Mouse (Mus musculus) limb, embryonic 11.5 days (tissue): ENCODE data around the gene Cpne1. TPM values are rescaled to one million over a fixed set of nuclear protein-coding genes. Genes with fewer than 3 reads are reported as not detected.

Experiments
- ATAC-seq: fragments of 200-750 bp; cut with Nextera tagmentation; 2 replicates; pipeline ENCODE4 v1.8.0; 2017; ENCODE audit warnings: low read depth; ENCODE audit not compliant: insufficient number of reproducible peaks, low FRiP score, low TSS enrichment
- DNase-seq: peaks from one replicate; pipeline ENCODE4 v3.0.0-alpha.2; 2015; ENCODE audit warnings: low spot score
- H3K27ac ChIP-seq: fragments of 300-500 bp; sonication (generic); replicated peaks from 2 replicates; pipeline ENCODE4 v1.5.1; 2014; ENCODE audit warnings: low read depth, mild to moderate bottlenecking, low read length
- H3K27me3 ChIP-seq: fragments of 300-500 bp; sonication (generic); 2 replicates; pipeline ENCODE4 v1.6.1; 2014; ENCODE audit warnings: mild to moderate bottlenecking, low read length, mixed read lengths; ENCODE audit not compliant: control insufficient read depth, insufficient read depth
- H3K36me3 ChIP-seq: fragments of 300-500 bp; sonication (generic); 2 replicates; pipeline ENCODE4 v1.6.1; 2014; ENCODE audit warnings: mild to moderate bottlenecking, low read length, moderate library complexity, mixed read lengths; ENCODE audit not compliant: control insufficient read depth, insufficient read depth
- H3K4me1 ChIP-seq: fragments of 300-500 bp; sonication (generic); 2 replicates; pipeline ENCODE4 v1.6.1; 2014; ENCODE audit warnings: low read length, mixed read lengths; ENCODE audit not compliant: control insufficient read depth, insufficient read depth
- H3K4me2 ChIP-seq: fragments of 300-500 bp; sonication (generic); 2 replicates; pipeline ENCODE4 v1.6.1; 2014; ENCODE audit warnings: low read depth, mild to moderate bottlenecking, moderate library complexity; ENCODE audit not compliant: severe bottlenecking
- H3K4me3 ChIP-seq: fragments of 300-500 bp; sonication (generic); 2 replicates; pipeline ENCODE4 v1.5.1; 2014; ENCODE audit warnings: low read depth, low read length
- H3K9ac ChIP-seq: fragments of 300-500 bp; sonication (generic); 2 replicates; pipeline ENCODE4 v1.6.1; 2014; ENCODE audit warnings: mild to moderate bottlenecking, low read length
- H3K9me3 ChIP-seq: fragments of 300-500 bp; sonication (generic); 2 replicates; pipeline ENCODE4 v1.6.1; 2016; ENCODE audit warnings: low read length; ENCODE audit not compliant: control insufficient read depth
- WGBS: fragments of 180-500 bp; shearing (Covaris S2); extraction: QIAGEN DNeasy Blood & Tissue Kit; methylation state at CpG from one replicate; pipeline ENCODE4 v1.1.7; 2014; 5-methylcytosine and 5-hydroxymethylcytosine counted together
- polyA plus RNA-seq: library from polyadenylated mRNA; unstranded; fragments of >200 nt; fragmentation: Nextera tagmentation; extraction: Ambion mirVana; gene quantifications from 2 replicates; pipeline ENCODE4 v1.2.1, GENCODE M21; 2014

Gene Cpne1
- polyA plus RNA-seq, 1 experiment from 2014 or later, result 61.4 TPM

DNA sequence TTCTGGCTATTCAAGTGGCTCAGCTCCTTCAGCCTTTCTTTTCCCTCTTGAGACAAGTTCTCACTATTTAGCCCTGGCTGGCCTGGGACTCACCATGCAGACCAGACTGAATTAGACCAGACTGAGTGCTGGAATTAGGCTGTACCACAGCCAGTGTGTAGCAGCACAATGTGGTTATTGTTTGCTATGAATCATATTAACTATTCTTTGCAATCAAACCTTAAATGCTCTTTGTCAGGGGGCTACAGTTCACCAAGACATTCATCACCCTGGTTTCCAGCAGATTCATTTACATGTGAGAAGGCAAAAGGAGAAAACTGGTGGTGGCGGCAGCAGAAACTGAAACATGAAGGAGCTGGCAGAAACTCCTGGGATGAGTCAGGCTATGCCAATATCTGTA, 22.0 kb downstream of the Cpne1 start:
- WGBS, result 97% methylated on average over 1 of the region's 1 CpGs

DNA sequence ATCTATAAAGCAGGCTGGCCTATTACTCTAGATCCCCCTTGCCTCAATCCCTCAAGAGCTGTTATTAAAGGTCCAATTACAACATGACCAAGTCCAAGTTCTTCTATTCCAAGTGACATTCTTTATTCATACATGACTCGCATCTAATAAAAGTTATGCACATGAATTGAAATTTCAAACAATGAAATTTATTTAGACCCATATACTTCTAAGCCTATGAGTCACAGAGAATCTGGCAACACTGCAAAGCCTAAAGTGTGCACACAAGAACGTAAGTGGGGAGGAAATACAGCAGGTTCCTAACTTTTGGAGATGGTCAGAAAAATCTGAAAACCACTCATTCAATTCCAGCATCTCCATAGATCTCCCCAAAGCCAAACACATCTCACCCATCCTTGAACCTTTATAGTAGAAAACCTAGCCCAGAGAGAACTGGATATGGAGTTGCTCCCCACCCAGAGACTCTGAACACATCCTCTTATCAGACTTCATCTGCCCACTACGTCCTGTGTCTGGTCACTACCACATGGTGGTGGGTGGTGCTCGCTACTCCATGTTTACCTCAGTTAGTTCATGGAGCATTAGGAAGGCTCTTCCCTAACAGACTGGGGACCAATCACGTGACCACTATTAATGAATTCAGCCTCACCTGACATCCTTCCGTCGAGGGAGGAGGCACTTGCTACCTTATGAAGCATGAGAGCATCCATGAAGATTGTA, 24.2 kb downstream of the Cpne1 start:
- no peak overlapping the region for H3K27ac ChIP-seq
- H3K27me3 ChIP-seq, result no peaks in the 10 kb centered on the region
- 90% methylated on average over 7 of the region's 7 CpGs for WGBS

More for the DNA sequence above, 22.0 kb downstream of the Cpne1 start:
- H3K27ac ChIP-seq, result no peak overlapping the region
- H3K27me3 ChIP-seq, result no peaks in the 10 kb centered on the region
- no peak overlapping the region for H3K9ac ChIP-seq
- H3K36me3 ChIP-seq, result no peaks in the 10 kb centered on the region; the same call in 1 of the 2 replicates
- H3K4me1 ChIP-seq, result no peaks in the 10 kb centered on the region
- H3K9me3 ChIP-seq, result no peaks in the 10 kb centered on the region
- no peak overlapping the region for H3K4me2 ChIP-seq
- no peak for ATAC-seq
- H3K4me3 ChIP-seq, result no peak overlapping the region
- DNase-seq, result no peak

GRCm38 (mm10) chr2:156084541-156084940, 27.2 kb downstream of the Cpne1 start:
- H3K9ac ChIP-seq, result no peak overlapping the region
- 94% methylated on average over 3 of the region's 3 CpGs for WGBS
- H3K9me3 ChIP-seq, result no peaks in the 10 kb centered on the region
- H3K4me1 ChIP-seq, result no peaks in the 10 kb centered on the region; the same call in 1 of the 2 replicates
- no peak for ATAC-seq
- no peak overlapping the region for H3K4me3 ChIP-seq
- H3K36me3 ChIP-seq, result no peaks in the 10 kb centered on the region; the same call in 1 of the 2 replicates
- no peak overlapping the region for H3K27ac ChIP-seq
- DNase-seq, result no peak
- no peaks in the 10 kb centered on the region for H3K27me3 ChIP-seq
- no peak overlapping the region for H3K4me2 ChIP-seq

More for the DNA sequence above, 24.2 kb downstream of the Cpne1 start:
- H3K9ac ChIP-seq, result no peak overlapping the region
- H3K4me3 ChIP-seq, result no peak overlapping the region
- no peak for ATAC-seq
- H3K4me2 ChIP-seq, result no peak overlapping the region
- H3K4me1 ChIP-seq, result no peaks in the 10 kb centered on the region
- no peaks in the 10 kb centered on the region for H3K9me3 ChIP-seq
- no peaks in the 10 kb centered on the region for H3K36me3 ChIP-seq
- no peak for DNase-seq

DNA sequence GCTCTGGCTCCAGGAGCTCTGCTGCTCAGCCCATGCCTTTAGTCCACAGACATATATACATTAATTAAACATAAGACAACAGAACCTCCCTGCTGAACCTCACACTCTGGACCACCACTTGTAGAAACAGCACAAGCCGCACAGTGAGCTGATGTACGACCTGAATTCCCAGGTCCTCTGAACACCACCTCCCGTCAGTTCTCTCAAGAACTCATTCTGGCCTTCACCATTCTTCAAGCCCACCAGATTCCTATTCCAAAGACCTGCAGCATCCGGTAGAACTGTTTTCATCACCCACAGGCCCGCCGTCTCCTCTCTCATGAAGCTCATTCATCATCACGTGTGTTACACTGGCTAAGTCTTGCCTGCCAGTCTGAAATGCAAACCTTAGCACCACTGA, 31.4 kb downstream of the Cpne1 start:
- Histone ChIP-seq H3K27me3 (no peaks in the 10 kb centered on the region), H3K36me3 (peaks cover 15% of the 10 kb centered on the region), H3K4me1 (no peaks in the 10 kb centered on the region; the same call in 1 of the 2 replicates), H3K9ac (no peak overlapping the region), H3K4me2 (no peak overlapping the region), H3K9me3 (no peaks in the 10 kb centered on the region), H3K27ac (no peak overlapping the region), H3K4me3 (no peak overlapping the region)
- no peak for ATAC-seq
- DNase-seq, result no peak
- 90% methylated on average over 7 of the region's 7 CpGs for WGBS

- H3K4me2 ChIP-seq, result no peak overlapping the region
- H3K4me3 ChIP-seq, result no peak overlapping the region
- DNase-seq (no peak), ATAC-seq (no peak)
- H3K36me3 ChIP-seq, result peaks cover 17% of the 10 kb centered on the region
- H3K27ac ChIP-seq, result no peak overlapping the region
- WGBS, result 55% methylated on average over 4 of the region's 4 CpGs
- no peaks in the 10 kb centered on the region for H3K27me3 ChIP-seq
- H3K9ac ChIP-seq, result no peak overlapping the region
- H3K9me3 ChIP-seq, result no peaks in the 10 kb centered on the region
- no peaks in the 10 kb centered on the region; the same call in 1 of the 2 replicates for H3K4me1 ChIP-seq
Observed at GRCm38 (mm10) chr2:156079674-156080073, 32.1 kb downstream of the Cpne1 start.

DNA sequence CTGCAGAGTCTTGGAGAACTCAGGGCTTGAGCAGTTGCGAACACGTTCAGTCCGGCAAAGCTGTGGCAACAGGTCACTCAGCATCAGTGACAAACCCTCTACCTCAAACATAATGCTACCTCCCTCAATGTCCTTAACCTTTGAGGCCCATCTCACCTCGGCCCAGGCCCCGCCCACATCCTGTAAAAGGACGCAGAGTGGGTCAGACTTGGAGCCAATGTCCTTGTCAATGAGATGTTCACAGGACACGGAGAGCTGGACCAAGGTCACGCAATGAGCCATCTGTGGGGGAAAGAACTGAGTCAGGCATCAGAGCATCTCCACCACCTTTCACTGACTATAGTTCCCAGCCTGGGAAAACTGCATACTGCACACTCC, 32.6 kb downstream of the Cpne1 start:
- Histone ChIP-seq H3K27me3 (no peaks in the 10 kb centered on the region), H3K4me2 (no peak overlapping the region), H3K4me1 (no peaks in the 10 kb centered on the region; the same call in 1 of the 2 replicates), H3K9ac (no peak overlapping the region), H3K4me3 (no peak overlapping the region), H3K9me3 (no peaks in the 10 kb centered on the region), H3K27ac (no peak overlapping the region), H3K36me3 (peaks cover 20% of the 10 kb centered on the region)
- 91% methylated on average over 8 of the region's 8 CpGs for WGBS
- no peak for ATAC-seq
- DNase-seq, result no peak

DNA sequence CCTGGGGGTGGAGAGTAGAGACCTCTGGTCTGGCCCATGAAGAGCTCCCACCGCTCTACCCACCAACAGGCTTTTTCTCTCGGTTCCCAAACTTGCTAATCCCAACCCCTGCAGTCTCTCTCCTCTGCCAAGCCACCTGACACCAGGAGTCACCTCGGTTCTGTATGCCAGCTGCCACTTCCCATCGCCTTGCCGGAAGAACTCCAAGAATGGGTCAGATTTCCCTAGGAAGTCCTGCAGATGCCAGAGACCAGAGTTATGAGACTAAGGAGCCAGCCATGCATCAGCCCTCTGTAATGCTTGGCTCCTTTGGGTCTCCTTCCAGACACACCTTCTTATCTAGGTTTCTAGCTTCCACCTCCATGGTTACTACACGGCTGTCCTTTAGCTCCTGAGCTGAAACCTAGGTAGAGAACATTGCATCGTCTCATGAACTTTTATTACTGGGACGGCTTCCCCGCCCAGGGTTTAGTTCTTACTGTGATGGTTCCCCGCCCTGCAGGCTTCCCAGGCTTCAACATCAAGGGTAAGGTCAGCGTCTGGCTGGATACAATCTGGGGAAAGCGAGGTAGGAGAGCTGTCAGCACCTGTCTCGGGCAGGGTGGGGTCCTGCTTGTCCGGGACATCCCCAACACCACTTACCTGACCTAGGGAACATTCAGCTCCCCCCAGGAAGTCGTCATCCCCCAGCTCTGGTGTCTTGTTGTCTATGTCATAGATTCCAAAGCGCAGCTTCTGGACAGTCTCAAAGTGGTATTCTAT, 33.2 kb downstream of the Cpne1 start:
- Histone ChIP-seq H3K4me2 (no peak overlapping the region), H3K27me3 (no peaks in the 10 kb centered on the region), H3K9ac (no peak overlapping the region), H3K4me3 (no peak overlapping the region), H3K9me3 (no peaks in the 10 kb centered on the region), H3K4me1 (no peaks in the 10 kb centered on the region; the same call in 1 of the 2 replicates), H3K36me3 (peaks cover 25% of the 10 kb centered on the region), H3K27ac (no peak overlapping the region)
- WGBS, result 88% methylated on average over 16 of the region's 16 CpGs
- DNase-seq (no peak), ATAC-seq (no peak)

DNA sequence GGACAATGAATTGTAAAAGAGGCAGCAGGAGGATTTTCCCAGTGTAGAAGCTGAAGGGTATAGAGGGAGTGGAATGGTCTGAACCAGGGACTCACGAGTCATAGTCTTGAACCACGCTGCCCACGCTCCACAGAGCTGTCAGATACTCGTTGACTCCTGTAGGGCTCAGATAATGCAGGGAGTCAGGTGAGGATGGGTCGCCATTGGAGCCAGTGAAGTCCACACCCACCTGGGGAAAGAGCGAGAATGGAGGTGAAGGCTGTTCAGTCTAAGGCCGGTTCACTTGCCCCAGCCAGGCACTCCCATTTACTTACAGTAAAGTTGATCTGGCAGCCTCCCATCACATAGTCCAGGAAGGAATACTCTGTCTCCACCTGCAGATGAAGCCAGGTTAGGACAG, 34.3 kb downstream of the Cpne1 start:
- Histone ChIP-seq H3K4me2 (no peak overlapping the region), H3K4me1 (no peaks in the 10 kb centered on the region; the same call in 1 of the 2 replicates), H3K27me3 (no peaks in the 10 kb centered on the region), H3K9me3 (no peaks in the 10 kb centered on the region), H3K9ac (no peak overlapping the region), H3K27ac (no peak overlapping the region), H3K4me3 (no peak overlapping the region), H3K36me3 (peaks cover 28% of the 10 kb centered on the region)
- DNase-seq (no peak), ATAC-seq (no peak)
- 89% methylated on average over 7 of the region's 7 CpGs for WGBS
